Mouse (Mus musculus) cerebellum, adult 9-11 months (tissue): ENCODE results near the gene Hdgf.

Experiments
- DNase-seq: peaks from one replicate; pipeline ENCODE4 v3.0.0; 2022

The Hdgf gene

GRCm38 (mm10) chr3:87947056-87947810 is 41.1 kb downstream of the Hdgf start:
- DNase-seq: no peak

DNA sequence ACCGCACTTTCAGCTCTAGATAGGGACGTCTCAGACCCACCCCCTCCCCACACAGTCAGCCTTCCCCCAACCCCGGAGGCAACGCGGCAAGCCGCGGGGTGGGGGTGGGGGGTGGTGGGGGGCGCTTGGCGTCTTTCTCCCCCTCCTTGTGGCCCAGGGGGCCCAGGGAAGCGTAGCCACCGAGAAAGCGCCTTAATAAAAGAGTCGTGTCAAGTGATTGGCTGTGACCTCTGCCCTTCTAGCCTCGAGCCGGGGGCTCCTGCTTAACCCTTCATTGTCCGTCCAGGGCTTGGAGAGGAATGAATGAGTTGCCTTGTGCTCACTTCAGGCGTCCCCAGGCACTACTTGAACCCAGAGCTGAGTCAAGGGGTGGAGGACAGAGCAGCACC is 41.7 kb downstream of the Hdgf start:
- no peak for DNase-seq

DNA sequence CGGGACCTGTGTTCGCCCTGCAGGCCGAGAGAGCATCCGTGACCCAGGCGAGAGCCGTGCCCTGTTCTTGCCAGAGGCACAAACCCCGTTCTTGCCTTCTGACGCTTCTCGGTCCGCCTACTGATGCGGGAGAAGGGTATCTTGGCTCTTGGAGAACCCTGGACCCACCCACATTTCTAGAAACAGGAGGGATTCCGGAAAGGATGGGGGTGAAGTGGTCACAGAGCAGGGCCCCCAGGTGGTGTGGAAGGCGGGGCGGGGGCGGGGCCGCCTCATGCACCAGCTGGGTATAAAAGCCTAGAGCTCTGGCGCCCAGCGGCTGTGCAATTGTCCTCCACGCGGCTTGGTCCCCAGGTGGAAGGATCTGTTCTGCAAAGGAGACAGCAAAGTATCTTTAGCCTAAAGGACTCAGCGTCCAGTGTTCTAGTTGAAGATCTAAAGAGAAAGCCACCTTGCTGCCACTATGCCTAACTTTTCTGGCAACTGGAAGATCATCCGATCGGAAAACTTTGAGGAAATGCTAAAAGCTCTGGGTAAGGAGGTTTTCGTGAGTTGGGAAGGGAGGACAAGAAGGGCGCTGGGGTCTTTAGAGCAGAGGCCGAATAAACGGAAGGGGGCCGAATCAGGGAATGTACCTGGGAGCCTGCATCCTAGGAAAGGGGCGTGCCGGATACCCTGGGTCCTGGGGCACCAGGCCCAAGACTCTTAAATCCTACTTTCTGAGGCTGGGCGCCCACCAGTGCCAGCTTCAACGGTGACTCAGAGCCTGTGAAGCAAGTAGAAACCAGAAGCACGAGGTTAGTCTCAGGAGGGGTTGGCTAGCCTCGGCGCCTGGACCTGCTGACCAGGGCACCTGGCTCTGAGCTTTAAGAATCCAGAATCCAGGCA is 42.5 kb downstream of the Hdgf start, which contains the start of gene Crabp2:
Gene Crabp2, plus strand, starts transcription at position 289 of the 888 bp plus-strand sequence.
- DNase-seq: no peak

DNA sequence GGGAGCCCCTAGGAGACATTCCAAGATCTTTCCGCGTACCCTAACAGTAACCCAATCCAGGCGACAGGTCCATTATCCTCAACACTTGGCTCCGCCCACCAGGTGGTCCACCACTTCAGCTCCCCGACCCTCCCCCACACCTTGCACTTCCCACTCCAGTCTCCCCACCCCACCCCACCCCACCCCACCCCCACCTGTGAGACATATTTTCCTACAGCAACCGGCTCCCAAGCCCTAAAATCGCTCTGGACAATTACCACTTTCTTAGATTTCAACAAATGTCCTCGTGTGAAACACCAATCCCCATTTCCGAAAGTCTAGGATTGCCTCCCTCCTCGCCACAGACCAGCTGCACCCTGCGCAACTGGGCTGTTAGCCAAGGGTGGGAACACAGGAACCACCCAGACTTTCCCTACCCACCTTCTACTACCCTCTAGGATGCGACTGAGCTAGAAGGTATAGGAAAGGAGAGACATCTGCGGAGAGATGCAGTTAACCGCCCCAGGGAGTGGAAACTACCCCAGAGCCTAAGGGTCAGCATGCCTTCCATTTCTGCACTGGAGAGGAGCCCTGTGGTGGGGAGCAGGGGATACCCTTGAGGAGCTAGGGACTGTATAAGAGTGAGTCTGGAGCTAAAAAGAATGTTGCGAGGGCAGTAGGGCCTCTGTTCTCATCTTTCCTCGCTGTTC is 43.3 kb downstream of the Hdgf start:
- DNase-seq: no peak

DNA sequence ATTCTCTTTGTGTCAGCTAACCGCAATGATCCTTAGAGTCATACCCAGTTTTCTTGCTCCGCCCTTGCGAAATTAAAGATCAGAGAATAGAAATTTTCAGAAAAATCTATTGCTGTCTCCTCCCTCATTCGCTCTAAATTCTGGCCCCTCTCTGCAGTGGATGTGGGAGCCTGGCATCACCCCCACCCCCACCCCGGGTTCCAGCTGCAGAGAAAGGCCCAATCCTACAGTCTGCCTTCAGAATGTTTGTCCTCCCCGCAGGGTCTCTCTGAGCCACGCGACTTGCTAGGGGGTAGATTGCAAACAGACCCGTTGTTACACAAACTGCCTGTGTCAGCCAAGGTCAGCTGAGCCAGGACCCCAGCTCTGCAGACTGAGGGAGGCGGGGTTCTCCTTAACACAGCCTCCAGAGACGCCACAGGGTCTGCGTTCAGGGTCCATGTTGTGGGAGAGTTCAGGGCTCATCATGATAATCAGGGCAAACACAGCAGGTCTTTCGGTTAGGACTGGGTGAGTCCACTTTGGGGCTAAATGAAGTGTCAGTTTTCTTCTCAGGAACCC is 43.9 kb downstream of the Hdgf start:
- no peak for DNase-seq

DNA sequence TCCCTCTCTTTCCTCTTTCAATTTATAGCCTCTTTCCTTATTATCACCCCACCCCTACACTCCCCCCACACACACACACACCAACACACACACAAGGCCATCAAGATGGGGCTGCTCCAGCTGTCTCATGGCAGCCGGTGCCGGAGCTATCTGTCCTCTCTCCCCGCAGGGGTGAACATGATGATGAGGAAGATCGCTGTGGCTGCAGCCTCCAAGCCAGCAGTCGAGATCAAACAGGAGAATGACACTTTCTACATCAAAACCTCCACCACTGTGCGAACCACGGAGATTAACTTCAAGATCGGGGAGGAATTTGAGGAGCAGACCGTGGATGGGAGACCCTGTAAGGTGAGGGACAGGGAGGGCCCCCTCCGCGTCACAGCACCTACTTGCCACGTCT is 45.8 kb downstream of the Hdgf start:
- DNase-seq: no peak

DNA sequence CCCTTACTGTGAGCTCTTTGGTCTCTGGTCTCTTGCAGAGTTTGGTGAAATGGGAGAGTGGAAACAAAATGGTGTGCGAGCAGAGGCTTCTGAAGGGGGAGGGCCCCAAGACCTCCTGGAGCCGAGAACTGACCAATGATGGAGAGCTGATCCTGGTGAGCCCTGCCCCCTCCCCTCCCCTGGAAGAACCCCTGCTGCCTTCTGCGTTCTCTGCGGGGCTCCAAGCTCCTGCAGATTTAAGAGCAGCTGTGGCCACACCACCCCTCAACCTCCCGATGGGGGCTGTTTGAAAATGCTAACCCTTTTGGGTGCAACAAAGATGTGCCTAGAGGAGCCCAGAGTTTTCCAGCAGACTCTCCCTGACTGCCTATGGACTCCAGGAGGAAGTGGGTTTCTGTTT is 46.3 kb downstream of the Hdgf start:
- no peak for DNase-seq

GRCm38 (mm10) chr3:87958056-87958455 is 51.9 kb downstream of the Hdgf start:
- DNase-seq: no peak

DNA sequence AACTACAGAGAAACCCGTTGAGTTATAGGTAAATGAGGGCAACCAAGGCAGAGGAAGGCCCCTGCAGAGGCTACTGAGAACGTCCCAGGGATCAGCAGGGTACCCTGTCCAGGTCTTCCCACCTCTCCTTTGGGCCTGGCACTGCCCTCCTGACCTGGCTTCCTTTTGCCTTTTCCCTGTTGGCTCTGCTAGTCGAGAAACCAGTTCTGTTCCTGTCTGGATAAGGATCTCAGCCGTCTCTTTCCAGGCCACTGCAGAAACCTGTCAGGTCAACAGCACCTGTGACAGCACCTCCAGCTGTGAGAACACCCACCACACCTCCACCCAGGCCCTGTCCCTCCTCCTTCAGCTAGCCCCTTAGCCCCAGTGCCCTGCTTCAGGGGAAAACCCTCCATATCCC is 52.4 kb downstream of the Hdgf start:
- DNase-seq: no peak

- no peak for DNase-seq
Observed at GRCm38 (mm10) chr3:87958967-87959366, 52.8 kb downstream of the Hdgf start.

DNA sequence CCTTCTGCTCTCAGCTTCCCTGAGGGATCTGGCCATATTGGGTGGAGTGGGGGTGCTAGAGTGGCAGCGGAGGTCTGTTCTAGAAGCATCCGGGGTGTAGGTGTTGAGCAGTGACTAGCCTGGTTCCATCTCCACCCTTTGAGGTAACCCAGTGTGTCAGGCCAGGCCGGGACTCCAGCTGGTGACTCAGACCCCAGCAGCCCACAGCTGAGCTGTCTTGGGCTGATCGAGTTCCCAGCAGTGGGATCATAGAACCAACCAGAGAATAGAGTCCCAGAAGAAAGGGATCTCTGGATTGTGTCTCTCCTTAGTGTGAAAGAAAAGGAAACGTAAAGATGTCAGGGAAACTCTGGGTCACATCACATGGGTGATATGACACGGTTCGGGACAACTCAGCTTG is 53.2 kb downstream of the Hdgf start:
- no peak for DNase-seq

GRCm38 (mm10) chr3:87960191-87960585 is 54.1 kb downstream of the Hdgf start:
- DNase-seq: no peak

DNA sequence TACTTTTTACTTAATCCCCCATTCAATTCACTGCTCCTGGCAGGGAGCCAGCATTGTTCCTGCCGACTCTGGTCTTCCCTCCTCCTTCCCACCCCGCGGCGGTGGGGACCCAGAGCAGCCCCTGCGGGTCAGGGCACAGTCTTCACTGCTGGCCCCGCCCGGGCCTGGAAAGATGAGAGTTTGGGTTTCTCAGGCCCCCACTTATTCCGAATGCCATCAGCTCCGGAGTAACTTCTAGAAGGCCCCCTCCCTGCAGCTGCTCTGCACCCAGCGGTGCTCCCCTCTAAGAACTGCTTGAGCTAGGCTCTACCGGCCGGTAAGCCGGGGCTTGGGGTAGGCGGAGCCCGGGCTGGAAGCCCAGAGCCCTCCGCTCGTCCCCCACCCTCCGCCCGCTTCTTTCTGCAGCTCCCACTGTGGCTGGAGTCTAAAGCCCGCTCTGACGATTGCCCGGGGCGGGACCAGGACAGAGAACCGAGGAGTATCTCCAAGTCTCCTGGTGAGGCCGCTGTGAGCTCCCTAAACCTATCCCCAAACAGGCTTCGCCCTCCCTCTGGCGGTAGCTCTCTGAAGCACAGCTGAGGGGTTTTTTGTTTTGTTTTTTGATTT is 54.6 kb downstream of the Hdgf start:
- DNase-seq: peak; percentile 70
